Mouse (Mus musculus) left cerebral cortex, postnatal 36 days (tissue): ENCODE measurements around the gene Bex6. TPM values are rescaled to one million over a fixed set of nuclear protein-coding genes. Genes with fewer than 3 reads are reported as not detected.
"Not testable (repeated sequence)": the region's sequence is repeated elsewhere in the genome, so short reads cannot be mapped to it uniquely, and the experiment has no call there.

Experiments
- DNase-seq, 2 experiments: peaks; one replicate each; pipeline ENCODE4 v3.0.0; 2021 to 2022; ENCODE audit warnings: low spot score in 2 of 2, mixed read lengths in 1 of 2
- intact Hi-C: fragments of 180-260 bp; cut with DNase I; formaldehyde crosslinking; loops from one replicate; pipeline ENCODE4 v1.15.1; 2025
- total RNA-seq, 2 experiments: library from RNA; stranded (reverse); gene quantifications; 2 replicates each; pipeline ENCODE4 v1.2.3; 2021

Gene Bex6
- total RNA-seq, 2 experiments from 2014 or later, result not detected

- DNase-seq, result no peak
- intact Hi-C loops, result no loop called here
Measured at GRCm38 (mm10) chr16:32171031-32171731, 8.4 kb upstream of the Bex6 start.

DNA sequence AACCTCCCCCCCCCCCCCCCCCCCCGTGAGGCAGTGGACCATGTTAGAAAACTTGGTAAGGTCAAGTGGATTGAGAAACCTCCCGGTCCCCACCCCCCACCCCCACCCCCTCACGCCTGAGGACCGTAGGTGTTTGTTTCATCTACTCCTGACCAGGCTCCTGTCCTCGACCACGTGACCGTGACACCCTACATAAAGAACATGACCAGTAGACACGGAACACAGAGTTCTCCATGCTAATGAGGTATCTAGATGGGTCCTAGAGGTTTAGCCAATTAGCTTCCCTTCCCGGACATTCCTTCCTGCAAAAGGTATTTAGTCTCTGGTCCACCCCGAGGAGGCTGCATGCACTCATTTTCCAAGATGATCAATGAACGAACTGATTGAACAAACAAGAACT, 6.2 kb upstream of the Bex6 start:
- no peak for DNase-seq
- intact Hi-C loops, result no loop called here

- intact Hi-C loops, result no loop called here
- no peak for DNase-seq
Measured at GRCm38 (mm10) chr16:32174340-32175005, 5.2 kb upstream of the Bex6 start.

- intact Hi-C loops, result no loop called here
- no peak for DNase-seq
Measured at GRCm38 (mm10) chr16:32175029-32175428, 4.6 kb upstream of the Bex6 start.

- no peak for DNase-seq
- intact Hi-C loops, result no loop called here
Measured at GRCm38 (mm10) chr16:32176896-32177686, 2.5 kb upstream of the Bex6 start.

GRCm38 (mm10) chr16:32186056-32186455, 6.4 kb downstream of the Bex6 start:
- intact Hi-C loops, result no loop called here
- DNase-seq, result no peak

DNA sequence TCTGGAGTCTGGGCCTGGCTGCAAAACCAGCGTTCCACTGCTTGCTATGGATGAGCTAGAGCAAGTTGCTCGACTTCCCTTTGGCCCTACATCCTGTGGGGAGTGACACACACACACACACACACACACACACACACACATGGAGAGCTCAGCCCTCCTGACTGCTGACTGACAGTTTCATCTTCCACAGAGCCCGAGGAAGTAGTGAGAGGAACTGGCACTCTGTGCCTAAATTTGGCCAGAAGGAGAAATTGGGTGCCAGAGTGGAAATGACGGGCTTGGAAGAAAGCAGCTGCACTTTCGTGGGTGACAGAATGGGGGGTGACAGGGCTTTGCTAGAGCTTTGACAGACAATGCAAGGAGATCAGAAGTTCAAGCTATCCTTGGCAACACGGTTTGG, 9.5 kb downstream of the Bex6 start:
- DNase-seq, result peak in 1 of 2 experiments; percentile 15
- intact Hi-C loops, result no loop called here

DNA sequence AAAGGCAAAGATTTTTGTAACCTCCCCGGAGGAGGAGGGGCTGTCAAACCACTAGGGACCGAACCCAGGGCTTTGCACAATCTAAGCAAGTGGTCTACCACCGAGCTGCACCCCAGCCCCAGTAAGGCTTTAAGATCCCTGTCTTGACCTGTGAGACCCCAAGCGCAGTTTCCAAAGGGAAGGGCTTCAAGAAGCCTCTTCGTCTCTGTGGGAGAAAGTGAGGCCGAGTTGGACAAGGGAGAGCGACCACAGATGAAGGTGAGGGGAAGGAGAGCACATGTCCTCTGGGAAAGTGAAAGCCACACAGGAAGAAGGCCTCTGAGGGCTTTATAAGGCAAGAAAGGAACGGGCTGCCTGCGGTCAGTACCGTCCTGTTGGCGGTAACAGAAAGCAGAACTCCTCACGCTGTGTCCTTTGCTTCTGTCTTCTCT, 10.4 kb downstream of the Bex6 start:
- intact Hi-C loops, result no loop called here
- DNase-seq, result no peak

- no peak for DNase-seq
- intact Hi-C loops, result no loop called here
Measured at GRCm38 (mm10) chr16:32200256-32201003, 20.8 kb downstream of the Bex6 start.

GRCm38 (mm10) chr16:32201004-32201325, 21.3 kb downstream of the Bex6 start:
- intact Hi-C loops, result no loop called here
- no peak for DNase-seq

- intact Hi-C loops, result no loop called here
- DNase-seq, result peak; percentile 22 to 29
Measured at GRCm38 (mm10) chr16:32202681-32203080, 23.1 kb downstream of the Bex6 start.

GRCm38 (mm10) chr16:32204902-32205301, 25.3 kb downstream of the Bex6 start:
- DNase-seq, result no peak
- intact Hi-C loops, result no loop called here

- intact Hi-C loops, result loop anchor here (10.0 kb wide), 1 partner anchor 99 kb away; no protein-coding TSS in a partner anchor
- DNase-seq, result no peak
Measured at GRCm38 (mm10) chr16:32214156-32214555, 34.5 kb downstream of the Bex6 start.

- DNase-seq, result peak; percentile 53
- intact Hi-C loops, result loop anchor here (10.0 kb wide), 1 partner anchor 100 kb away; no protein-coding TSS in a partner anchor
Measured at GRCm38 (mm10) chr16:32214804-32215576, 35.4 kb downstream of the Bex6 start.

GRCm38 (mm10) chr16:32221803-32222202, 42.2 kb downstream of the Bex6 start:
- intact Hi-C loops, result no loop called here
- no peak for DNase-seq

- intact Hi-C loops, result no loop called here
- no peak for DNase-seq
Measured at GRCm38 (mm10) chr16:32222399-32222798, 42.8 kb downstream of the Bex6 start.

DNA sequence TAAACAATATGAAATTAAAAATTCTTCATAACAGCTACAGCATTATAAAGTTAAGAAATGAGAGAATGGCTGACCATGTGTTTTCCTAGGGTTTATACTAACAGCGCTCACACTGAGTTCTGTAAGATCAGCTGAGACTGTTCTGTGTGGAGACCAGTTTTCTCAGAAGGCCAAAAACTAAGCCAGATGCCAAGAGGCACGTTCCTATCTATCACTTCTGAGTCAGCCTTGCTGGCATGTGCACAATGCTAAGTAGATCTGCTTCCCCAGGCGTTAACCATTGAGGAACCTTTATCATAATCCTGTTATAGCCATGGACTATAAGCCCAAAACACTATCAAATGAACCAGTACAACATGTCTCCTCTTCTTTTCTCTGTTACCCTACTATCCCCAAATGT, 52.4 kb downstream of the Bex6 start:
- DNase-seq, intact Hi-C loops: not testable (repeated sequence)
